Mouse (Mus musculus): ENCODE data around the gene Eif1ad. TPM values are rescaled to one million over a fixed set of nuclear protein-coding genes. Genes with fewer than 3 reads are reported as not detected.

Eif1ad gene
- total RNA-seq, 2 experiments from 2014 or later, result 12.6 to 13.6 TPM

- no peak for DNase-seq
- intact Hi-C loops (cut with DNase I), result no loop called here
Observed at GRCm38 (mm10) chr19:5413840-5414239, 47.3 kb downstream of the Eif1ad start.

- intact Hi-C loops (cut with DNase I), result no loop called here
- no peak for DNase-seq
Observed at GRCm38 (mm10) chr19:5414534-5414957, 48.0 kb downstream of the Eif1ad start.

DNA sequence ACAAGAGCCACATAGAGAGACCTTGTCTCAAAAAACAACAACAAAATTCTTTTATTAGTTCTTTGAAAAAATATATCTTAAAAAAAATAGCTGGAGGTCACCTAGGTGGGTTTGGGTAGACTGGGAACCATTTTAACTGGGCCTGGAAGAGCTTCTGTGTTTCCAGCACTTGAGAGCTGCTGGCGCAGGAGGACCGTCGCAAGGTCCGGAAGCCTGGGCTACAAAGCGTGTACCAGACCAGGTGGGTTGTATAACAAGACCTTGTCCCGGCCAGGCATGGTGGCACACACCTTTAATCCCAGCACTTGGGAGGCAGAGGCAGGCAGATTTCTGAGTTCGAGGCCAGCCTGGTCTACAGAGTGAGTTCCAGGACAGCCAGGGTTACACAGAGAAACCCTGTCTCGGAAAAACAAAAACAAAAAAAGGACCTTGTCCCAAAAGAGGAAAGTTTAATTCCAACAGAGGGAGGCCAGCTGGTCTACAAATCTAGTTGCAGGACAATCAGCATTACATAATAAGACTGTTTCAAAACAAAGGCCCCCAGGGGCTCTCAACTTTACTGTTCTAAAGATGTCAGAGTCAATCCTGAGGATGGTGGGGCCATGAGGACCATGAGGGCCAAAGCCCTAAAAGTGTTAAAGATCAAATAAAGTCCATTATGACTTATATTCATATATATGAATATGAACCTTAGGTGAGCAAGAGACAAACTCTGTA is 52.4 kb downstream of the Eif1ad start:
- intact Hi-C loops (cut with DNase I), result no loop called here
- no peak for DNase-seq

- intact Hi-C loops (cut with DNase I), result no loop called here
- no peak for DNase-seq
Observed at GRCm38 (mm10) chr19:5419630-5420029, 53.1 kb downstream of the Eif1ad start.

DNA sequence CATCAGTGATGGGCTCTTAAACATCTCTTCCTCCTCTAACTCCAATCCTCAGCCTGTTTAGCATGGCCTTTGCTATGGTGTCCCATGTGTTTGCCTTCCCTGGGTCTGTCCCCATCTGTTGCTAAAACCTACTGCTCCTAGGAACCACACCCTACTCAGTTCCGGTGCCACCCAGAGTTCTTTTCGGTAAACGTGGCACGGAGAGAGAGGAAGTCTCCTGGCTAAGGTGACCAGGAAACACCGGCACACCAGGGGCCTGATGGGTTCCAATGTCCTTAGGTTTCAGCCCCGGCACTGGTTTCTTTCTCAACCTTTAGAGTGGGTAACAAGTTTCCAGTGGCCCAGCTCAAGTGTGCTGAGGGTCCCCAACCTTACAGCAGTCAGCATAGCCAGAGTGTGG is 54.0 kb downstream of the Eif1ad start:
- intact Hi-C loops (cut with DNase I), result no loop called here
- DNase-seq, result no peak

Other genes with a start within 250 kb of the Eif1ad start
- gene Klc2, start 248.2 kb upstream of the Eif1ad start, total RNA-seq (2021), result 10 to 100 TPM; 53.0 to 56.6 TPM
- gene Pacs1, start 93.6 kb upstream of the Eif1ad start, total RNA-seq (2021), result 1 to 10 TPM; 5.0 to 6.3 TPM
- 10 to 100 TPM; 63.4 to 65.9 TPM for gene Sf3b2, start 71.3 kb upstream of the Eif1ad start, total RNA-seq (2021)
- gene Gal3st3, start 68.4 kb upstream of the Eif1ad start, total RNA-seq (2021), result under 1 TPM in 1 of 2 experiments, not detected in 1; 0.10 TPM
- not detected for gene Catsper1, start 31.0 kb upstream of the Eif1ad start, total RNA-seq (2021)
- 10 to 100 TPM; 26.7 to 28.3 TPM for gene Cst6, start 17.2 kb upstream of the Eif1ad start, total RNA-seq (2021)
- gene Banf1, start 427 bp downstream of the Eif1ad start, total RNA-seq (2021), result 100 to 1,000 TPM; 116 to 124 TPM
- 10 to 100 TPM; 34.3 to 38.0 TPM for gene Sart1, start 22.0 kb downstream of the Eif1ad start, total RNA-seq (2021)
- under 1 TPM; 0.52 to 0.64 TPM for gene Tsga10ip, start 35.8 kb downstream of the Eif1ad start, total RNA-seq (2021)
- 100 to 1,000 TPM; 531 to 582 TPM for gene Drap1, start 58.2 kb downstream of the Eif1ad start, total RNA-seq (2021)
- 10 to 100 TPM; 32.7 to 33.6 TPM for gene AI837181, start 58.4 kb downstream of the Eif1ad start, total RNA-seq (2021)
- gene Fosl1, start 80.8 kb downstream of the Eif1ad start, total RNA-seq (2021), result not detected
- gene Ccdc85b, start 91.2 kb downstream of the Eif1ad start, total RNA-seq (2021), result 1 to 10 TPM; 4.7 to 6.0 TPM
- gene Fibp, start 93.9 kb downstream of the Eif1ad start, total RNA-seq (2021), result 10 to 100 TPM; 35.2 to 41.5 TPM
- gene Ctsw, start 101.8 kb downstream of the Eif1ad start, total RNA-seq (2021), result not detected
- gene Efemp2, start 107.2 kb downstream of the Eif1ad start, total RNA-seq (2021), result 1 to 10 TPM; 5.3 to 6.3 TPM
- gene Mus81, start 121.7 kb downstream of the Eif1ad start, total RNA-seq (2021), result 10 to 100 TPM; 16.1 to 19.8 TPM
- 10 to 100 TPM; 67.8 to 72.7 TPM for gene Cfl1, start 123.7 kb downstream of the Eif1ad start, total RNA-seq (2021)
- gene 1700020D05Rik, start 137.0 kb downstream of the Eif1ad start, total RNA-seq (2021), result under 1 TPM; 0.33 to 0.59 TPM
- 1 to 10 TPM; 5.2 to 7.8 TPM for gene Snx32, start 143.8 kb downstream of the Eif1ad start, total RNA-seq (2021)
- gene Ovol1, start 193.9 kb downstream of the Eif1ad start, total RNA-seq (2021), result not detected
- gene Ap5b1, start 201.3 kb downstream of the Eif1ad start, total RNA-seq (2021), result 1 to 10 TPM; 1.9 to 2.0 TPM
- 10 to 100 TPM; 35.8 to 38.6 TPM for gene Rnaseh2c, start 235.1 kb downstream of the Eif1ad start, total RNA-seq (2021)
- 10 to 100 TPM; 23.3 to 25.4 TPM for gene Kat5, start 243.5 kb downstream of the Eif1ad start, total RNA-seq (2021)

Data from gastrocnemius, postnatal 36 days (tissue).